10 mouse cellular contexts compared by ENCODE assay signal in the genomic region with DNA sequence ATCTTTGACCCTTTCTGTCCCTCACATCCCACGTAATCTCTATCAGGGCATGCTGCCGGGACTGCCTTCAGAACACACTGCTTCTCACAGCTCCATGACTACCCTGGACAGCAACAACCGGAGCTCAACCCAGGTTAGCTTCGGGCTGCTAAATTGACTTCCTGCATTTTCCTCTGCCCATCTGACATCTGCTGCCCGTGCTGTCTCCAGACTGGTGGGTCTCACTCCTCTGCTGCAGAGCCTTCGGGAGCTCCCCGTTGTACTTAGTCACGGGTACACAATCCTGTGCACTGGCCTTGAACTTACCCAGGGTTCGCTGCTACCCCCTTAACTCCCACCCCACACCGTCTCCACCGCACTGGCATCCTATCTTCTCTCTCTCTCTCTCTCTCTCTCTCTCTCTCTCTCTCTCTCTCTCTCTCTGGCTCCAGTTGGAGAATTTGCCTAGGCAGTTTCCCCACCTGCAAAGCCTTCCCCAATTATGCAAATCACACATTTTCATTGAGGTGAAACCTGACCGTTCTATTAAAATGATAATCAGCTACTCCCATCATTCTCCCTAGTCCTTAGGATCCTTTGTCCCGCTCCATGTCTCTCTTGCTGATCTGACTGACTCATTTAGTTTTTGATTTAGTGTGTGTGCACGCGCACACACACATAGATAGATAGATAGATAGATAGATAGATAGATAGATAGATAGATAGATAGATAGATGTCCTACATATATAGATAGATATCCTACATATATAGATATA.
DNase-seq lines count a peak whose midpoint lies in the region; ATAC-seq and TF ChIP-seq lines count a peak whose summit lies in the region.
"Had no signal": no experiment of that assay in that cellular context is flagged by ENCODE, and none has a peak within 500 bp of the region (broad histone marks: within the 10 kb centered on the region; RNA-seq: fewer than 3 reads in every experiment).

No protein-coding gene starts in this region.

- TF ChIP-seq POLR2A in limb, embryonic 14.5 days (IDR thresholded peaks at IDR 0.05; ENCODE audit: borderline replicate concordance, extremely low read depth, insufficient read depth, insufficient read length), result no peak

- H3K36me3 ChIP-seq in forebrain, embryonic 10.5 days (replicated peaks), result no peaks in the 10 kb centered on the region
- no peaks in the 10 kb centered on the region for H3K36me3 ChIP-seq in limb, embryonic 14.5 days (ENCODE audit: control insufficient read depth, insufficient read depth, low read length)
- H3K36me3 ChIP-seq: lung, embryonic 15.5 days had no signal

- H3K4me1 ChIP-seq in forebrain, embryonic 10.5 days, result peaks cover 26% of the 10 kb centered on the region
- H3K4me1 ChIP-seq in limb, embryonic 14.5 days (ENCODE audit: control insufficient read depth, insufficient read depth, low read length), result no peaks in the 10 kb centered on the region
- H3K4me1 ChIP-seq: lung, embryonic 15.5 days had no signal

- H3K4me3 ChIP-seq in forebrain, embryonic 10.5 days, result peak overlapping the region; percentile 36
- no peak overlapping the region for H3K4me3 ChIP-seq in limb, embryonic 14.5 days (replicated peaks; ENCODE audit: low read length)
- H3K4me3 ChIP-seq: lung, embryonic 15.5 days had no signal

- H3K9ac ChIP-seq in limb, embryonic 14.5 days (ENCODE audit: low read depth, low read length, severe bottlenecking), result no peak overlapping the region
- H3K9ac ChIP-seq: lung, embryonic 15.5 days had no signal

- ATAC-seq in limb, embryonic 14.5 days (ENCODE audit: low FRiP score, low read depth), result no peak
- ATAC-seq in monocyte, adult 5-6 weeks (replicated peaks; ENCODE audit: insufficient number of reproducible peaks, low FRiP score, low TSS enrichment, poor library complexity, severe bottlenecking), result no peak
- ATAC-seq: intestine, embryonic 16.5 days had no signal

- no peak overlapping the region for H3K27ac ChIP-seq in forebrain, embryonic 10.5 days
- H3K27ac ChIP-seq in limb, embryonic 14.5 days (replicated peaks; ENCODE audit: low read depth, low read length), result no peak overlapping the region
- H3K27ac ChIP-seq: lung, embryonic 15.5 days had no signal

- no peak overlapping the region for H3K4me2 ChIP-seq in limb, embryonic 14.5 days (replicated peaks; ENCODE audit: low read depth, low read length, severe bottlenecking)
- H3K4me2 ChIP-seq: lung, embryonic 15.5 days had no signal

- no peaks in the 10 kb centered on the region for H3K9me3 ChIP-seq in forebrain, embryonic 10.5 days
- H3K9me3 ChIP-seq in limb, embryonic 14.5 days (ENCODE audit: control insufficient read depth, low read length), result no peaks in the 10 kb centered on the region
- H3K9me3 ChIP-seq: lung, embryonic 15.5 days had no signal

- peak; percentile 17 for DNase-seq in 3T3-L1 (ENCODE audit: low read depth, low spot score)
- peak; percentile 2 for DNase-seq in A20 (ENCODE audit: low read depth, low spot score)
- DNase-seq in forebrain, embryonic 10.5 days (ENCODE audit: extremely low spot score, low spot score), result peak; percentile 35
- DNase-seq in limb, embryonic 14.5 days (ENCODE audit: low spot score), result peak; percentile 35
- no peak for DNase-seq in thymus, postnatal 0 days (ENCODE audit: low spot score)
- DNase-seq in T-cell, adult 2 months (ENCODE audit: low spot score), result no peak
- DNase-seq: adrenal gland, adult 2 months had no signal

- H3K27me3 ChIP-seq in forebrain, embryonic 10.5 days (ENCODE audit: poor library complexity, severe bottlenecking), result peaks cover 18% of the 10 kb centered on the region; the same call in 1 of the 2 replicates
- no peaks in the 10 kb centered on the region for H3K27me3 ChIP-seq in limb, embryonic 14.5 days (ENCODE audit: control insufficient read depth, insufficient read depth, low read length)

- 7% methylated on average over 15 of the region's 15 CpGs for WGBS in forebrain, embryonic 10.5 days
- WGBS in limb, embryonic 14.5 days, result 11% methylated on average over 15 of the region's 15 CpGs

Comparison
In these comparisons a context has a peak if more than half of its experiments do, and no peak if none do; other contexts are left out.
1. DNase-seq: peak in 3T3-L1 (single experiment), A20 (single experiment), forebrain, embryonic 10.5 days (single experiment) and limb, embryonic 14.5 days (single experiment); none in thymus, postnatal 0 days (single experiment) and T-cell, adult 2 months (single experiment).